Mouse (Mus musculus): ENCODE results near the gene Atp5b.

- TF ChIP-seq POLR2A (IDR thresholded peaks at IDR 0.05; ENCODE audit: insufficient read depth, low read depth, low read length) (no peak), CTCF (IDR thresholded peaks at IDR 0.05) (no peak), EP300 (IDR thresholded peaks at IDR 0.05; ENCODE audit: insufficient read depth, low read depth, low read length) (no peak)
Observed at GRCm38 (mm10) chr10:128123833-128124232, 40.8 kb downstream of the Atp5b start.
